Mouse (Mus musculus): ENCODE measurements at regions not wholly inside any gene's neighbourhood (a gene's known extent, or its start where the extent isn't known, plus 50 kb on each side); places are given as distances from the start of the nearest gene placed in this dataset.

DNA sequence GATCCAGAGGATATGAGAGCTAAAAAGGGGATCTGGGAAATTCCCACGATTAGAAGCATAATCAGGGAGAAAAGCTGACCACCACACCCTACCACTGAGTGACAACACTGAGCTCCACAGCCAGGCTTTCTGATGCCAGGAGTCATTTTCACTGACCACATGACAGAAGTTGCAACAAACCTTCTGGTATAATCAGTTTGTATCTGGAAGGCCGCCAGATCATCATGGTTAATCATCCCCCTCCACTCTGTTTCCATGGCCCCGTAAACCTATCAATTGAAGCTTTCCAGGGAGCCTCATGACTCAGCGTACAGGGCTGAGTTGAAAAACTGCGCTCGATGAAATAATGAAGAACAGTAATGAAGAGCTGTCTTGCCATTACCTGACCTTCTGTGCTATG, 316.9 kb downstream of the H2al1j start:
- intact Hi-C loops (cut with DNase I) = no loop called here
- no peak for DNase-seq

DNA sequence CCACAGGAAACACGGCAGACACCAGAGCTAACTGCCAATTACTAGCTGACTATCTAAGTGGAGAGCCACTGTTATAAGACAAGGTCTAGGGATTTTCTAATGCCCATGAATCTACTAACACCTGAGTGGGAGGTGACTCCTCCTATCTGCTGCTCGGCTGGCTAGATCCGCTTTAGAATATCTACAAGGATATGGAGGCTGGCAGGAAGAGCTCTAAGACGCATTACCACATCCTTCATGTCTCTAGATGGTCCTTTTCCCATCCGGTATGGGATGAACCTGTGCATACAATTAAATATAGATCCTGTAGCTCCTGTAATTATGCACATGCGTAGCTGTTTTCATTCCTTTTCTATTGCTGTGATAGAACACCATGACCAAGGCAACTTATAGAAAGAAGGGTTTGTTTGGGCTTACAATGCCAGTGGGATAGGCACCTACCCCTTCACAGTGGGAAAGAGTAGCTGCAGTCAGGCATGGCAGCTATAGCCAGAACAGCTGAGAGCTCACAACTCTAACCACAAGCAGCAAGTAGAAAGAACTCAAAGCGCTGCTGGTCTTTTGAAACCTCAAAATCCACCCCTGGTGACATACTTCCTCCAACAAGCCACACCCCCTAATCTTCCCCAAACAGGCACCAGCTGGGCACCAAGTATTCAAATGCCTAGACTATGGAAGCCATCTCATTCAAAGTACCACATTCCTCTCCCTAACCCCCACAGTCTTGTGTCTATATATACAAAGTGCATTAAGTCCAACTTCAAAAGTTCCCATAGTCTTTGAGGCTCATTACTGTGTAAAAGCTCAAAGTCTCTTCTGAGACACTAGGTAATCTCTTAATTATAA, 319.3 kb downstream of the H2al1j start:
- intact Hi-C loops (cut with DNase I) = no loop called here

GRCm38 (mm10) chrX:11647527-11647836, 319.9 kb downstream of the H2al1j start:
- intact Hi-C loops (cut with DNase I) = no loop called here

More for the DNA sequence above, 319.3 kb downstream of the H2al1j start:
- no peak for DNase-seq

DNA sequence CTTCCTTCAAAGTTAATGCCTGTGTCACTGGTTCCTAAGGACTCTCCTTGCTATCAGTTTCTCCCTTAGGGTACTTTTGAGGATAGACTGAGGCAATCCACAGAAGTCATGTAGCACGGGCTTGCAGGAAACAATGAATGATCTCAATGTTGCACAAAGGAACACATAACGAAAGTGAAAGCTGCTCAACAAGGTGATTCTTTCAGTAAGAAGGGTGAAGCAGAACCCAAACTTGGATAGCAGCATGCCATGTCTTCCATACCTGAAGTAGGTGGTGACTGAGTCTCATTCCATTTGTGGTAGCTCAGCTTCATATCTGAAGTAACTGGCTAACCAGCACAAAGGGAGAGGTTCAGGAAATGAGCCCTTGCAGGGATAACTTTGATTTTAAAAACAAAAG, 325.7 kb downstream of the H2al1j start:
- intact Hi-C loops (cut with DNase I) = no loop called here
- no peak for DNase-seq

More at GRCm38 (mm10) chrX:11647527-11647836, 319.9 kb downstream of the H2al1j start:
- DNase-seq = no peak

DNA sequence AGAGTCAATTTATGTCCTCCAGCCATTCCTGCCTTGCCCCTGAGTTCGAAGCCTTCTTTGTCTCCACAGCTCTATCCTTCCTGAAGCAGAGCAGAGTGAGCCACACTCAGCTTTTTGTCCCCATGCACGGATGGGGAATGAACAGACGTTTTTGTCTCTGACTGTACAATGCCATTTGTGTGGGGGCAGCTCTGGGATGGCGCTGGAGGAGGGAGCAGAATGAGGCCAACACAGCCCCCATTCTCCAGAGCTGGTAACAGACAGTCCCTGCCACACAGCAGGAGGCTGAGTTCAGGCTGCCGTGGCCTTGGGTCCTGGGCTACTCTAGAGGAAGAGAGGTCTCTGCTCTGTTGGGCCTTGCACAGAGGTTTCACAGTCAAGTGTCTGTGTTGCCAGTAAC, 327.4 kb downstream of the H2al1j start:
- DNase-seq = no peak
- intact Hi-C loops (cut with DNase I) = no loop called here

GRCm38 (mm10) chrX:11655466-11655865, 327.8 kb downstream of the H2al1j start:
- DNase-seq = no peak
- intact Hi-C loops (cut with DNase I) = no loop called here

GRCm38 (mm10) chrX:11657606-11658254, 330.1 kb downstream of the H2al1j start:
- intact Hi-C loops (cut with DNase I) = no loop called here
- no peak for DNase-seq

DNA sequence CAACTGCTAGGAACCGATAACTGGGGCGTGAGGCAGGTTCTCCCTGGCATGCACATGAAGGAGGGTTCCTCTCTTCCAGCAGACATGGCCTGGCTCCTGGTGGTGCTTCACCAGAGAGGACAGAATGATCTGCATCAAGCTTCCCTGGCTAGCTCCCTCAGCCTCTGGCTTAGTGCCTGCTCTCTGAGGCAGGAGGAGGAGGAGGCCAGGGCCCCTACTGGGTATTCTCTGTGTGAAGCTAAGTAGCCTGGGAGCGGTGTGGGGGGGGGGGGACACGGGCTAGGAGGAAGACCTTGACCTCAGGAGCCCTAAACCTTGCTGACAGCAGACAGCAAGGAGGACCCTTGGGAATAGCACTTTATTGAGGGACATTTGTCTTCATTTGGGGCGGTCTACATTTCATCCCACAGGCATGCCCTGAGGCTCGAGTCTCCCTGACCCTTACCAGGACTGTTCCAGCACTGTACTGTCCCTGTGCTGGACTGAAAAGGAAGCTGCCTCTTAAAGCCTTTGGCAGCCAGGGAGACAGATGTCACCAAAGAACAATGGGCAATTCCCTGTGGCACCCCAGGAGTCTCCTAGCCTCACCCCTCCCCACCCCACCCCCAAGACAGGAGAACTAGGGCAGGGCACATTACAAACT, 335.7 kb downstream of the H2al1j start:
- intact Hi-C loops (cut with DNase I) = no loop called here
- DNase-seq = peak in 1 of 2 experiments; percentile 46

GRCm38 (mm10) chrX:11664330-11665061, 336.9 kb downstream of the H2al1j start:
- DNase-seq = peak; percentile 67 to 74
- intact Hi-C loops (cut with DNase I) = no loop called here

- DNase-seq = peak in 1 of 2 experiments; percentile 39
- intact Hi-C loops (cut with DNase I) = no loop called here
Measured at GRCm38 (mm10) chrX:11665077-11665974, 337.7 kb downstream of the H2al1j start.

GRCm38 (mm10) chrX:11666517-11666916, 338.9 kb downstream of the H2al1j start:
- DNase-seq = peak in 1 of 2 experiments; percentile 36

DNA sequence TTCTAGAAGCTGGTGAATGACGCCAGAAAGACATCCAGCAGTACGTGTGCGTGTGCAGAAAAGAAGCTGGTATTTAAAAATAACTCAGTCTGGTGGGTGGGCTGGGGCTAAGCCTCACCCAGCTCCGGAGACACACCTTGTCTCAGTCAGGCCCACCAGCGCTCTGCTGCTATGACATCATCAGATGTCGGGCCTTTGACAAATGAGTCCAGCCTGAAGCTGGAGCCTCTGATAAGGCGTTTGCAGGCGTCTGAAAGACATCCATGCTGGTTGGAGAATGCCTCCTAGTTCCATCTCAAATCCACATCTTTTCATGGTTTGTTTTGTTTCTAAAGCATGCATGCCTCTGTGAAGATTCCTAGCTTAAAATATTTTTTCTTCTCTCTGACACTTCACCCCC, 344.2 kb downstream of the H2al1j start:
- intact Hi-C loops (cut with DNase I) = no loop called here
- DNase-seq = no peak

More at GRCm38 (mm10) chrX:11666517-11666916, 338.9 kb downstream of the H2al1j start:
- intact Hi-C loops (cut with DNase I) = no loop called here

DNA sequence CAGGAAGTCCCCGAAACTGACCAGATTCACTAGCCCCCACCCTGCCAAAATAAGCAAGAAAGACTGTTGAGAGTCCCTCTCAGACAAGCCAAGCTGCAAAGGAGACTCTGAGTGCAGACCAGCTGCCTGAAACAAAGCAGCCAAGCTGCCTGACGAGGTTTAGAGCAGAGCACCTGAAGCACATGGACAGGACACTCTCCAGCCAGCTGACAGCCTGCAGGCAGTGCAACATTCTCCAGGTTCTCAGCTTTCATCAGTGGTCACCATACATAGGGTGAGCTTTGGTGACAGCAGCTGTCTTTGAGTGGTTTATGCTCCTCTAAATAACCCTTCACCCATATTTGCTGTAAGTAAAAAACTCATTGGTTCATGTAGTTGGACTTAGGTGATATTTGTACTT, 350.5 kb downstream of the H2al1j start:
- DNase-seq = no peak
- intact Hi-C loops (cut with DNase I) = no loop called here

DNA sequence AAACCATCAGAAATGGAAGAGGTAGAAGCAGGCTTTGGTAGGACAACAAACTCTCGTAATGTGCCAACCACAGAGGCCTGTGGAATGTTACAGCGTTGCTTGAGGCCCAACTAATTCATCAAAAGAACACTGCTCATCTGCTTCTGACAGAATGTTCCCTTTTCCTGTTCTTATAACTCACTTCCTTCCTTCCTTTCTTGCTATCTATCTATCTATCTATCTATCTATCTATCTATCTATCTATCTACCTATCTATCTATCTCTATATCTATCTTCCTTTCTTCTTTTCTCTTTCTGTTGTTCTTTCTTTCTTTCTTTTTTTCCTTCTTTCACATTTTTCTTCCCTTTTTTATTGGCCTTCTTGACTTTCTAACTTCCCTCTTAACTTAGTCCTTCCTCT, 353.7 kb downstream of the H2al1j start:
- DNase-seq = no peak
- intact Hi-C loops (cut with DNase I) = no loop called here

GRCm38 (mm10) chrX:11689989-11690405, 362.4 kb downstream of the H2al1j start:
- intact Hi-C loops (cut with DNase I) = no loop called here
- DNase-seq = no peak

DNA sequence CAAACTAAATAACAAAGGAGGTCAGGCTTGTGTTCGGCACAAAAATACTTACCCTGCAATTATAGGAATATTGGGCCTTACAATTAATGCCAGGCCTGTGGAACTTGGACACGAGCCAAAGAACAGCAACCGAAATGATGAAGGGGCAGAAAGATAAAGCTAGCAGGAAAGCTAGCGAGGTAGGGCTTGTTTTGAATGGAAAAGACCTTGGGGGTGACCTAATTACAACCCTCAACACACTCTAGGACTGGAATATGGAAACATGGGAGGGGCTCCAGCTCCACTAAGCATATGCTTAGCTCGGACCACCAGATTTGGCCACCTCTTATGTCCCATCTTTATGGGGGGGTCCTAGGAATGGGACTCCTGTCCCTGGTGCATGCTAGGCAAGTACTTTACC, 362.8 kb downstream of the H2al1j start:
- no peak for DNase-seq
- intact Hi-C loops (cut with DNase I) = no loop called here

- no peak for DNase-seq
- intact Hi-C loops (cut with DNase I) = no loop called here
Measured at GRCm38 (mm10) chrX:11691019-11691418, 363.4 kb downstream of the H2al1j start.

GRCm38 (mm10) chrX:11696565-11696964, 368.9 kb downstream of the H2al1j start:
- intact Hi-C loops (cut with DNase I) = no loop called here
- no peak for DNase-seq

- DNase-seq = no peak
Measured at GRCm38 (mm10) chrX:11701095-11701494, 373.5 kb downstream of the H2al1j start.

More at GRCm38 (mm10) chrX:11701095-11701494, 373.5 kb downstream of the H2al1j start:
- intact Hi-C loops (cut with DNase I) = no loop called here
